Comparison of ENCODE assay signal across 14 mouse cellular contexts in the genomic region with DNA sequence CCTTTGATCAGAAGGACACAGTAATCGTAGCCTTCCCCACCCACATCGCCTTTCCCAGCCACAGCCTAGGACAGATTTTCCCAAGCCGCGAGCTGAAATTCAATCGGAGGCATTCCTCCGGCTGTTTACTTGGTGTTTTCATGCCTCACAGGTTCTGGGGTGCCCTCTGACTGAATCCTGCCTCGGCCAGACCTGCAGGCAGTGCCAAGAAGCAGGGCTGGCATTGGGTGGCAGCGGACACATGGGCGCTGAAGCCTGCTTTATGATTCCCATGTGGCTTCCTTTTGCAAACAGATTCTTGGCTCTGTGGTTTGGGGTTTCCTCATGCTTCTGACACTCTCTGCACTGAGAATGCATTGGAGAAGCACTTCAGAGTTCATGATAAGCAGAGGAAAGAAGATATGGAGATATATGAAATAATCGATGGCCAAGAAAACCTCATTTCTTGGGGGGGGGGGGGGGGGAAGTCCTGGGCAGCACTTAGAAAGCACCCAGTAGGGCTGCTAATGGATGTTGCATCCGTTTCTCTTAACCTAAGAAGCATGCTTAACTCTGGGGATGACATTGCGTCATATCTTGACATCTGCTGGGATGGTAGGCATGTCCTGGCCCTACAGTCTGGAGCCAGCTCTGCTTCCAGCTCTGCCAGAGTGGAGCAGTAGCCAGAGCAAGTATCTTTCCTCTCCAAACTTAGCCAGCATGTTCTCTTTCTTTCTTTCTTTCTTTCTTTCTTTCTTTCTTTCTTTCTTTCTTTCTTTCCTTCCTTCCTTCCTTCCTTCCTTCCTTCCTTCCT.
A peak's percentile ranks its signal among the peaks of the same experiment; 100 is the strongest.
DNase-seq lines count a peak whose midpoint lies in the region; ATAC-seq and TF ChIP-seq lines count a peak whose summit lies in the region.
"Had no signal": no experiment of that assay in that cellular context is flagged by ENCODE, and none has a peak within 500 bp of the region (broad histone marks: within the 10 kb centered on the region; RNA-seq: fewer than 3 reads in every experiment).

No protein-coding gene starts in this region.

- H3K4me3 ChIP-seq in kidney, postnatal 0 days (replicated peaks; ENCODE audit: low read depth, low read length), result no peak overlapping the region
- no peak overlapping the region for H3K4me3 ChIP-seq in forebrain, embryonic 15.5 days
- H3K4me3 ChIP-seq: embryonic facial prominence, embryonic 12.5 days; limb, embryonic 13.5 days; lung, embryonic 15.5 days had no signal

- peak; percentile 76 for ATAC-seq in kidney, postnatal 0 days (replicated peaks; ENCODE audit: low FRiP score, low read depth)
- no peak for ATAC-seq in forebrain, embryonic 15.5 days (replicated peaks)

- no peaks in the 10 kb centered on the region for H3K27me3 ChIP-seq in kidney, postnatal 0 days (ENCODE audit: insufficient read depth, low read length)
- H3K27me3 ChIP-seq in forebrain, embryonic 15.5 days, result no peaks in the 10 kb centered on the region
- H3K27me3 ChIP-seq: embryonic facial prominence, embryonic 12.5 days; limb, embryonic 13.5 days; lung, embryonic 15.5 days had no signal

- no peak overlapping the region for H3K27ac ChIP-seq in kidney, postnatal 0 days
- no peak overlapping the region for H3K27ac ChIP-seq in forebrain, embryonic 15.5 days (replicated peaks)
- H3K27ac ChIP-seq: embryonic facial prominence, embryonic 12.5 days; limb, embryonic 13.5 days; lung, embryonic 15.5 days had no signal

- H3K9me3 ChIP-seq in kidney, postnatal 0 days (replicated peaks; ENCODE audit: low read length), result no peaks in the 10 kb centered on the region
- H3K9me3 ChIP-seq in forebrain, embryonic 15.5 days, result no peaks in the 10 kb centered on the region
- H3K9me3 ChIP-seq: embryonic facial prominence, embryonic 12.5 days; limb, embryonic 13.5 days; lung, embryonic 15.5 days had no signal

- no peaks in the 10 kb centered on the region; the same call in 1 of the 2 replicates for H3K4me1 ChIP-seq in kidney, postnatal 0 days (replicated peaks; ENCODE audit: insufficient read depth, low read length)
- no peaks in the 10 kb centered on the region for H3K4me1 ChIP-seq in forebrain, embryonic 15.5 days
- H3K4me1 ChIP-seq: embryonic facial prominence, embryonic 12.5 days; lung, embryonic 15.5 days had no signal

- no peak for TF ChIP-seq CTCF in kidney, postnatal 0 days (IDR thresholded peaks at IDR 0.05; ENCODE audit: low read depth)

- no peak overlapping the region for H3K9ac ChIP-seq in kidney, postnatal 0 days (ENCODE audit: low read depth, low read length)
- H3K9ac ChIP-seq in forebrain, embryonic 15.5 days (replicated peaks), result no peak overlapping the region
- H3K9ac ChIP-seq: embryonic facial prominence, embryonic 12.5 days; limb, embryonic 13.5 days; lung, embryonic 15.5 days had no signal

- no peaks in the 10 kb centered on the region for H3K36me3 ChIP-seq in kidney, postnatal 0 days (ENCODE audit: insufficient read depth, low read length)
- H3K36me3 ChIP-seq in forebrain, embryonic 15.5 days, result no peaks in the 10 kb centered on the region
- H3K36me3 ChIP-seq: embryonic facial prominence, embryonic 12.5 days; limb, embryonic 13.5 days; lung, embryonic 15.5 days had no signal

- whole genome bisulfite sequencing in kidney, postnatal 0 days, result 44% methylated on average over 12 of the region's 12 CpGs
- WGBS in forebrain, embryonic 15.5 days, result 78% methylated on average over 12 of the region's 12 CpGs

- no peak overlapping the region for H3K4me2 ChIP-seq in kidney, postnatal 0 days (ENCODE audit: low read length)
- H3K4me2 ChIP-seq in forebrain, embryonic 15.5 days (replicated peaks), result no peak overlapping the region
- H3K4me2 ChIP-seq: embryonic facial prominence, embryonic 12.5 days; limb, embryonic 13.5 days; lung, embryonic 15.5 days had no signal

- DNase-seq in cerebellum, postnatal 10 days, result peak; percentile 23 to 35
- DNase-seq in cerebellum, postnatal 25 days, result no peak
- DNase-seq in 416B (ENCODE audit: low read depth), result peak; percentile 65
- DNase-seq in gastrocnemius, postnatal 10 days, result peak; percentile 35
- DNase-seq in kidney, postnatal 0 days (ENCODE audit: low spot score), result peak; percentile 65
- no peak for DNase-seq in frontal cortex, postnatal 25 days (ENCODE audit: low spot score in 2 of 2)
- no peak for DNase-seq in left cerebral cortex, postnatal 25 days (ENCODE audit: low spot score in 2 of 2)
- DNase-seq: adrenal gland, adult 8-10 months; heart, postnatal 10 days; layer of hippocampus, postnatal 36 days had no signal

- intact Hi-C loops in left cerebral cortex, postnatal 25 days (cut with DNase I), result loop anchor here (5.0 kb wide), 1 partner anchor 84 kb away; no protein-coding TSS in a partner anchor

Comparison
In these comparisons a context has a peak if more than half of its experiments do, and no peak if none do; other contexts are left out.
1. DNase-seq: peak in cerebellum, postnatal 10 days (2 of 2), 416B (single experiment), gastrocnemius, postnatal 10 days (single experiment) and kidney, postnatal 0 days (single experiment); none in cerebellum, postnatal 25 days (0 of 2), frontal cortex, postnatal 25 days (0 of 2) and left cerebral cortex, postnatal 25 days (0 of 2).